Mouse (Mus musculus) CD4-positive helper T cell, adult 2 months (primary cell): ENCODE results near the gene Ms4a10.

Source experiments
- DNase-seq: peaks from one replicate; pipeline ENCODE4 v3.0.0-alpha.2; 2012; ENCODE audit warnings: low read depth, missing footprints, low spot score

Ms4a10 gene

GRCm38 (mm10) chr19:10959085-10959977 lies 15.1 kb downstream of the Ms4a10 start:
- peak; percentile 75 for DNase-seq

GRCm38 (mm10) chr19:10952021-10952939 lies 22.2 kb downstream of the Ms4a10 start:
- no peak for DNase-seq

- DNase-seq = peak; percentile 22
Measured at GRCm38 (mm10) chr19:10949558-10949957, 24.9 kb downstream of the Ms4a10 start.

- peak; percentile 99 for DNase-seq
Measured at GRCm38 (mm10) chr19:10949112-10949511, 25.4 kb downstream of the Ms4a10 start, which contains the start of gene Ccdc86. Gene Ccdc86 (minus strand): TSS chr19:10949266.

GRCm38 (mm10) chr19:10948416-10948815 lies 26.1 kb downstream of the Ms4a10 start:
- DNase-seq = peak; percentile 36

GRCm38 (mm10) chr19:10947219-10947618 lies 27.3 kb downstream of the Ms4a10 start:
- DNase-seq = no peak

- no peak for DNase-seq
Measured at GRCm38 (mm10) chr19:10946506-10946905, 28.0 kb downstream of the Ms4a10 start.

- DNase-seq = no peak
Measured at GRCm38 (mm10) chr19:10943955-10944354, 30.5 kb downstream of the Ms4a10 start.

GRCm38 (mm10) chr19:10940801-10941457 lies 33.5 kb downstream of the Ms4a10 start:
- no peak for DNase-seq

- peak; percentile 68 for DNase-seq
Measured at GRCm38 (mm10) chr19:10940097-10940800, 34.2 kb downstream of the Ms4a10 start.

GRCm38 (mm10) chr19:10938771-10939170 lies 35.7 kb downstream of the Ms4a10 start:
- no peak for DNase-seq

- DNase-seq = no peak
Measured at GRCm38 (mm10) chr19:10937110-10937563, 37.3 kb downstream of the Ms4a10 start, which contains the start of gene Ptgdr2. Gene Ptgdr2 (plus strand): TSS chr19:10937160.

- DNase-seq = no peak
Measured at GRCm38 (mm10) chr19:10936077-10936476, 38.4 kb downstream of the Ms4a10 start.

- no peak for DNase-seq
Measured at GRCm38 (mm10) chr19:10935029-10935428, 39.4 kb downstream of the Ms4a10 start.

GRCm38 (mm10) chr19:10930641-10931040 lies 43.8 kb downstream of the Ms4a10 start:
- DNase-seq = no peak

GRCm38 (mm10) chr19:10926666-10927065 lies 47.8 kb downstream of the Ms4a10 start:
- no peak for DNase-seq

GRCm38 (mm10) chr19:10926123-10926621 lies 48.3 kb downstream of the Ms4a10 start:
- DNase-seq = no peak

- no peak for DNase-seq
Measured at GRCm38 (mm10) chr19:10924220-10924619, 50.2 kb downstream of the Ms4a10 start.

GRCm38 (mm10) chr19:10921058-10921457 lies 53.4 kb downstream of the Ms4a10 start:
- DNase-seq = no peak

- DNase-seq = no peak
Measured at GRCm38 (mm10) chr19:10920532-10920931, 53.9 kb downstream of the Ms4a10 start, which contains the start of gene Zp1. Gene Zp1 (minus strand): TSS chr19:10920632.
